In the genomic region with DNA sequence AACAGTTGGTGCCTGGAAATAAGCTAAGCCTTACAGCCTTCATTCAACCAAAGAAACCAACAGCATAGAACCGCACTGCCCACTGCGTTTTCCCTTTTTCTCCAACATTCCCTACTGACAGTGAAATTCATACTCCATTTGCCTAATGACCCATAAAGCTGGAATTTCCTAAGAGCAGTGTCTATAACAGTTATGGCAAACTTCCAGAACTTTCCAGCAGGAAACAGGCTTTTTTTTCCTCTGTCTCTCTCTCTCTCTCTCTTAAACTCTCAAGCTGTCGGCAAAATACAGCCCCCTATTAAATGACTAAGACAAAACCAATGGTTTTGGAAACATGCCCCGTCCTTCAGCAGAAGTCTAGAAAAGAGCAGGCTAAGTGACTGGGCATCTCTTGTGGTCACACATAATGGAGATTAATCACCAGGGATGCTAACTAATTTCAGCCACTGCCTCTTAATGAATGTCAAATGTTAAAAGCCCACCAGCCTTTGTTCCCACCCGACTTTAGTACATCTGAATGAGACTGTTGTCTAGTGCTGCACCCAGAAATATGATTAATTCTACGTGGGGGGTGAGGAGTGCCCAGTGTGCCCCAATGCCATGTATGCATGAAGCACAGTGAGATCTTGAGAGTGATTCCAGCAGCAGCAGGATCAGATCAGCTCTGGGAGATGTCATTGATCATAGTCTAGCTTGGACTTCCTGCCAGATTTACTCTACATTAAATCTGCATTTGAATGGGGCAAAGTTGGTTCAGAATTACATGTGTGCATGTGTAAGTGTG, we compare ENCODE assay signal across 8 mouse cellular contexts.
DNase-seq lines count a peak whose midpoint lies in the region; ATAC-seq lines count a peak whose summit lies in the region.

No protein-coding gene starts in this region.

- H3K27ac ChIP-seq in hindbrain, embryonic 11.5 days (ENCODE audit: low read depth, low read length): no peak overlapping the region
- no peak overlapping the region for H3K27ac ChIP-seq in hindbrain, embryonic 10.5 days
- H3K27ac ChIP-seq in forebrain, embryonic 15.5 days (replicated peaks): no peak overlapping the region
- no peak overlapping the region; the same call in 1 of the 2 replicates for H3K27ac ChIP-seq in limb, embryonic 12.5 days
- H3K27ac ChIP-seq in liver, embryonic 11.5 days (ENCODE audit: low read depth, low read length): no peak overlapping the region

- peak; percentile 63 for ATAC-seq in hindbrain, embryonic 11.5 days (ENCODE audit: low FRiP score)
- ATAC-seq in forebrain, embryonic 15.5 days (replicated peaks): peak; percentile 73
- 0 out of 2 replicates have a peak, but pooled peaks have one; percentile 26 for ATAC-seq in limb, embryonic 12.5 days (ENCODE audit: insufficient number of reproducible peaks, insufficient read depth, low FRiP score, low TSS enrichment, low read depth)
- no peak for ATAC-seq in liver, embryonic 11.5 days (replicated peaks; ENCODE audit: low FRiP score)
- ATAC-seq in granulocyte monocyte progenitor cell, adult 5-6 weeks (replicated peaks; ENCODE audit: poor library complexity, severe bottlenecking): no peak

- peak; percentile 16 for DNase-seq in hindbrain, embryonic 11.5 days (ENCODE audit: low spot score)
- no peak for DNase-seq in hindbrain, embryonic 10.5 days (ENCODE audit: low spot score)
- peak; percentile 84 for DNase-seq in Muller cell, postnatal 12 days (ENCODE audit: inconsistent ontology term)
- no peak for DNase-seq in left cerebral cortex, postnatal 10 days (ENCODE audit: extremely low spot score in 1 of 2, low spot score in 2 of 2)
- no peak for DNase-seq in liver, embryonic 11.5 days (ENCODE audit: low spot score)

- H3K9ac ChIP-seq in hindbrain, embryonic 11.5 days (ENCODE audit: low read depth, low read length): no peak overlapping the region
- H3K9ac ChIP-seq in forebrain, embryonic 15.5 days (replicated peaks): no peak overlapping the region
- H3K9ac ChIP-seq in limb, embryonic 12.5 days (replicated peaks): no peak overlapping the region
- no peak overlapping the region for H3K9ac ChIP-seq in liver, embryonic 11.5 days (ENCODE audit: low read depth, low read length)

- no peaks in the 10 kb centered on the region for H3K4me1 ChIP-seq in hindbrain, embryonic 11.5 days (replicated peaks; ENCODE audit: control insufficient read depth, insufficient read depth, low read length)
- H3K4me1 ChIP-seq in hindbrain, embryonic 10.5 days (replicated peaks): peaks cover 10% of the 10 kb centered on the region
- H3K4me1 ChIP-seq in forebrain, embryonic 15.5 days: peaks cover 14% of the 10 kb centered on the region
- peaks cover 44% of the 10 kb centered on the region for H3K4me1 ChIP-seq in limb, embryonic 12.5 days (replicated peaks)
- H3K4me1 ChIP-seq in liver, embryonic 11.5 days (replicated peaks; ENCODE audit: control insufficient read depth, insufficient read depth, low read length): no peaks in the 10 kb centered on the region; the same call in 1 of the 2 replicates

- intact Hi-C loops in left cerebral cortex, postnatal 10 days (cut with DNase I): no loop called here

- no peak overlapping the region for H3K4me2 ChIP-seq in hindbrain, embryonic 11.5 days (replicated peaks; ENCODE audit: low read depth, low read length)
- H3K4me2 ChIP-seq in forebrain, embryonic 15.5 days (replicated peaks): no peak overlapping the region
- no peak overlapping the region for H3K4me2 ChIP-seq in limb, embryonic 12.5 days
- H3K4me2 ChIP-seq in liver, embryonic 11.5 days: no peak overlapping the region

- no peaks in the 10 kb centered on the region for H3K9me3 ChIP-seq in hindbrain, embryonic 11.5 days (ENCODE audit: control insufficient read depth, low read length)
- H3K9me3 ChIP-seq in hindbrain, embryonic 10.5 days: no peaks in the 10 kb centered on the region
- no peaks in the 10 kb centered on the region for H3K9me3 ChIP-seq in forebrain, embryonic 15.5 days
- H3K9me3 ChIP-seq in limb, embryonic 12.5 days: no peaks in the 10 kb centered on the region
- no peaks in the 10 kb centered on the region for H3K9me3 ChIP-seq in liver, embryonic 11.5 days (ENCODE audit: control insufficient read depth, low read length)

- 45% methylated on average over 6 of the region's 6 CpGs for WGBS in hindbrain, embryonic 11.5 days
- WGBS in hindbrain, embryonic 10.5 days: 68% methylated on average over 6 of the region's 6 CpGs
- WGBS in forebrain, embryonic 15.5 days: 12% methylated on average over 6 of the region's 6 CpGs
- WGBS in limb, embryonic 12.5 days: 25% methylated on average over 6 of the region's 6 CpGs
- 62% methylated on average over 6 of the region's 6 CpGs for WGBS in liver, embryonic 11.5 days

- no peaks in the 10 kb centered on the region for H3K27me3 ChIP-seq in hindbrain, embryonic 11.5 days (ENCODE audit: control insufficient read depth, insufficient read depth, low read length)
- H3K27me3 ChIP-seq in hindbrain, embryonic 10.5 days (ENCODE audit: insufficient read depth, poor library complexity, severe bottlenecking): no peaks in the 10 kb centered on the region
- no peaks in the 10 kb centered on the region for H3K27me3 ChIP-seq in forebrain, embryonic 15.5 days
- no peaks in the 10 kb centered on the region for H3K27me3 ChIP-seq in limb, embryonic 12.5 days
- H3K27me3 ChIP-seq in liver, embryonic 11.5 days (replicated peaks; ENCODE audit: control insufficient read depth, insufficient read depth, low read length): no peaks in the 10 kb centered on the region

- H3K4me3 ChIP-seq in hindbrain, embryonic 11.5 days (ENCODE audit: low read depth, low read length): no peak overlapping the region
- no peak overlapping the region for H3K4me3 ChIP-seq in hindbrain, embryonic 10.5 days
- no peak overlapping the region for H3K4me3 ChIP-seq in forebrain, embryonic 15.5 days
- no peak overlapping the region for H3K4me3 ChIP-seq in limb, embryonic 12.5 days (replicated peaks)
- H3K4me3 ChIP-seq in liver, embryonic 11.5 days (ENCODE audit: low read depth, low read length): no peak overlapping the region

- no peaks in the 10 kb centered on the region for H3K36me3 ChIP-seq in hindbrain, embryonic 11.5 days (ENCODE audit: control insufficient read depth, insufficient read depth, low read length)
- H3K36me3 ChIP-seq in hindbrain, embryonic 10.5 days: no peaks in the 10 kb centered on the region
- H3K36me3 ChIP-seq in forebrain, embryonic 15.5 days: no peaks in the 10 kb centered on the region
- no peaks in the 10 kb centered on the region for H3K36me3 ChIP-seq in limb, embryonic 12.5 days
- no peaks in the 10 kb centered on the region for H3K36me3 ChIP-seq in liver, embryonic 11.5 days (ENCODE audit: control insufficient read depth, insufficient read depth, low read length)

Comparison
In these comparisons a context has a peak if more than half of its experiments do, and no peak if none do; other contexts are left out.
1. DNase-seq: peak in hindbrain, embryonic 11.5 days (single experiment) and Muller cell, postnatal 12 days (single experiment); none in hindbrain, embryonic 10.5 days (single experiment), left cerebral cortex, postnatal 10 days (0 of 2) and liver, embryonic 11.5 days (single experiment).
2. ATAC-seq: peak in hindbrain, embryonic 11.5 days (single experiment), forebrain, embryonic 15.5 days (single experiment) and limb, embryonic 12.5 days (single experiment); none in liver, embryonic 11.5 days (single experiment) and granulocyte monocyte progenitor cell, adult 5-6 weeks (single experiment).